Mouse (Mus musculus) lung, postnatal 0 days (tissue): ENCODE data around the gene Pld4. TPM values are rescaled to one million over a fixed set of nuclear protein-coding genes. Genes with fewer than 3 reads are reported as not detected.

Experiments
- ATAC-seq: fragments of 200-750 bp; cut with Nextera tagmentation; 2 replicates; pipeline ENCODE4 v1.8.0; 2017; ENCODE audit warnings: moderate library complexity
- DNase-seq: peaks from one replicate; pipeline ENCODE4 v3.0.0-alpha.2; 2016; ENCODE audit warnings: low spot score
- H3K27ac ChIP-seq: fragments of 300-500 bp; sonication (generic); 2 replicates; pipeline ENCODE4 v1.5.1; 2014; ENCODE audit warnings: antibody characterized with exemption, mild to moderate bottlenecking, low read length, mixed read lengths
- H3K27me3 ChIP-seq: fragments of 300-500 bp; sonication (generic); replicated peaks from 2 replicates; pipeline ENCODE4 v1.6.1; 2014; ENCODE audit warnings: low read length, mixed read lengths; ENCODE audit not compliant: insufficient read depth
- H3K36me3 ChIP-seq: fragments of 300-500 bp; sonication (generic); 2 replicates; pipeline ENCODE4 v1.6.1; 2014; ENCODE audit warnings: low read length, mixed read lengths; ENCODE audit not compliant: insufficient read depth
- H3K4me1 ChIP-seq: fragments of 300-500 bp; sonication (generic); 2 replicates; pipeline ENCODE4 v1.6.1; 2014; ENCODE audit warnings: antibody characterized with exemption, low read depth, low read length, mixed read lengths; ENCODE audit not compliant: insufficient read depth
- H3K4me2 ChIP-seq: fragments of 300-500 bp; sonication (generic); replicated peaks from 2 replicates; pipeline ENCODE4 v1.6.1; 2014; ENCODE audit warnings: low read depth, mild to moderate bottlenecking, low read length, moderate library complexity, mixed read lengths
- H3K4me3 ChIP-seq: fragments of 300-500 bp; sonication (generic); 2 replicates; pipeline ENCODE4 v1.5.1; 2014; ENCODE audit warnings: low read depth, low read length
- H3K9ac ChIP-seq: fragments of 300-500 bp; sonication (generic); replicated peaks from 2 replicates; pipeline ENCODE4 v1.6.1; 2014; ENCODE audit warnings: low read depth, mild to moderate bottlenecking
- H3K9me3 ChIP-seq: fragments of 300-500 bp; sonication (generic); 2 replicates; pipeline ENCODE4 v1.6.1; 2016; ENCODE audit warnings: low read length, mixed read lengths
- CTCF ChIP-seq: IDR thresholded peaks from 2 replicates; pipeline ENCODE4 v1.5.1; 2016; ENCODE audit warnings: antibody characterized with exemption, mild to moderate bottlenecking
- EP300 ChIP-seq: IDR thresholded peaks from 2 replicates; pipeline ENCODE4 v1.6.1; 2016; ENCODE audit warnings: antibody characterized with exemption, mild to moderate bottlenecking, control low read depth
- WGBS: fragments of 180-500 bp; shearing (Covaris S2); extraction: QIAGEN DNeasy Blood & Tissue Kit; methylation state at CpG from one replicate; pipeline ENCODE4 v1.1.7; 2014; 5-methylcytosine and 5-hydroxymethylcytosine counted together
- polyA plus RNA-seq: library from polyadenylated mRNA; unstranded; fragments of >200 nt; fragmentation: Nextera tagmentation; extraction: Ambion mirVana; gene quantifications from 2 replicates; pipeline ENCODE4 v1.2.1, GENCODE M21; 2015

The Pld4 gene
- polyA plus RNA-seq, 1 experiment from 2014 or later = 23.8 TPM

DNA sequence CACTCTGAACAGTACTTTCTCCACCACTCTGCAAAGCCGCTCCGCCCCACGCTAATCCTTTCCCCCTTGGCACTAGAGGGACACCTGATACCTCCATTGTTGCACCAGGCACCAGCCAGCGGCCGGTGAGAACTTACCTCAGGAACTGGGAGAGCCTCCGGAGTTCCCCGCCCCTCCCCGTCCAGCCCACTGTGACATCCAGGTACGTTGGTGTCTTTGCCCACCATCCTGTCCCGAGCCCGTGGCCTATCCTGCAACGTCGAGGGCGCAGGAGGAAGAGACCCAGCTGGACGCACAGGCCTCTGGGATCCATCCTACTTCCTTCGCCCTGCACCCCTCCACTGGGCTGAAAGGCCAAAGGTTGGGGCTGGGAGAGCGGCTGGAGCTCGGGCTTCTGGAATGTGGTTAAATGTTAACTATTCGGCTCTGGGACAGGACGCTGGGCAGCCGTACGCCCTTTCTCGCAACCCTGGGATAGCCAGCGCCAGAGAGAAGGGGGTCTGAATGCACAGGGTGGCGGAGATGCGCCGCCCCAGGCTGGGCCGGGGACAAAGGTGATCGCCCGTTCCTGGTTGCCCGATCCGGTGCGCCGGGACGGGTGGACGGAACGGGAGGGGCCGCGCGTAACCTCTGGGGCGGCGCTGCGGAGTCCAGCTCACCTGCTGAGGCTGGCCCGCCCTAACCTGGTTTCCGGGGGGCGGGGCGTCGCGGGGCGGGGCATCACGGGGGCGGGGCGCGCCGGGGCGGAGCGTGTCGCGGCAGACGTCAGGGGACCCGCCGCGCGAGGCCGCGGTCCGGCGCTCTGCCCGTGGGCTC, 38.8 kb upstream of the Pld4 start:
- 4% methylated on average over 46 of the region's 69 CpGs for WGBS
- Histone ChIP-seq H3K36me3 (no peaks in the 10 kb centered on the region), H3K4me3 (peak overlapping the region; percentile 77)

GRCm38 (mm10) chr12:112722240-112723027, 38.0 kb upstream of the Pld4 start:
- TF ChIP-seq CTCF (no peak), EP300 (no peak)
- Histone ChIP-seq H3K9ac (peak overlapping the region; percentile 75), H3K4me1 (no peaks in the 10 kb centered on the region), H3K9me3 (no peaks in the 10 kb centered on the region), H3K4me2 (peak overlapping the region; percentile 97), H3K27ac (peak overlapping the region; percentile 97), H3K36me3 (no peaks in the 10 kb centered on the region), H3K27me3 (no peaks in the 10 kb centered on the region), H3K4me3 (peak overlapping the region; percentile 77)
- ATAC-seq (peak; percentile 54), DNase-seq (peak; percentile 80)
- WGBS = 2% methylated on average over 37 of the region's 75 CpGs

More for the DNA sequence above, 38.8 kb upstream of the Pld4 start:
- DNase-seq (peak; percentile 94), ATAC-seq (peak; percentile 81)
- peak overlapping the region; percentile 75 for H3K9ac ChIP-seq
- peak overlapping the region; percentile 97 for H3K27ac ChIP-seq
- no peaks in the 10 kb centered on the region for H3K9me3 ChIP-seq
- no peaks in the 10 kb centered on the region for H3K27me3 ChIP-seq
- peak overlapping the region; percentile 97 for H3K4me2 ChIP-seq
- no peaks in the 10 kb centered on the region for H3K4me1 ChIP-seq
- TF ChIP-seq CTCF (peak; percentile 37), EP300 (no peak)

DNA sequence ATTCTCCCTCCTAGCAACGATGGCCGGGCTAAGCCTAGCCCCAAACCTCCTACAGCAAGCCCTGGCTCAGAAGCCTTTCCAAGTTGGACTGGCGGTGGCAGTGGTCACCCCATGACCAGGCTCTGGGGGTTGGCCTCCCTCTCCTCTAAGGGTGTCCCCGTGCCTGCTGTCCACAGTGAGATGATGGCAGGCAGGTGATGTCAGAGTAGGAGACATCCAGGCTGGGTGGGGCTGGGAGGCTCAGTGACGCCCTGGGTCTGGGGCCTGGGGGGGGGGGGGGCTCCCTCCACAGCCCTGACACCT, 37.5 kb upstream of the Pld4 start:
- ATAC-seq = no peak
- H3K9ac ChIP-seq = peak overlapping the region; percentile 75
- H3K27me3 ChIP-seq = no peaks in the 10 kb centered on the region
- H3K27ac ChIP-seq = peak overlapping the region; percentile 97
- H3K4me1 ChIP-seq = no peaks in the 10 kb centered on the region
- no peaks in the 10 kb centered on the region for H3K36me3 ChIP-seq
- WGBS = 5% methylated on average over 4 of the region's 5 CpGs
- no peak for TF ChIP-seq EP300
- no peak for TF ChIP-seq CTCF
- no peaks in the 10 kb centered on the region for H3K9me3 ChIP-seq
- peak overlapping the region; percentile 77 for H3K4me3 ChIP-seq
- no peak for DNase-seq
- H3K4me2 ChIP-seq = peak overlapping the region; percentile 97

DNA sequence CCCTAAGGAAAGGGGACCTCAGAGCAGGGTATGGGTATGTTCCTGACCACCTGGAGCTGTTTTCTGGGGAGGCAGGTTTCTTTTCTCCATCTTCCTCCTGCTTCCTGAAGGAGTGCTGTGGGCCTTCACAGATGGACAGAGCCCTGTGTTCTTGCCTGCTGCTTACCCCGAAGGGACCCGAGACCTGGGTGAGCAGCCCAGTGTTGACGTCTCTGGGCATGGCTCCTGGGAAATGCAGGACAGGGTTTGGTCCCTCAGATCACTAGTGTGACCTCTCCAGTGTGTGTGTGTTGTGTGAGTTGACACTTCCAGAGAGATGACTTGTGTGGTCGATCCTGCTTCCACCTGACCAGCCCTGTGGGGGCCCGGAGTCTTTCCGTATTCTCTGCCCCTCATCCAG, 37.0 kb upstream of the Pld4 start:
- Histone ChIP-seq H3K27me3 (no peaks in the 10 kb centered on the region), H3K4me1 (no peaks in the 10 kb centered on the region), H3K36me3 (no peaks in the 10 kb centered on the region), H3K9ac (no peak overlapping the region), H3K4me3 (peak overlapping the region; percentile 77; the same call in 1 of the 2 replicates), H3K27ac (peak overlapping the region; percentile 35; the same call in 1 of the 2 replicates), H3K4me2 (peak overlapping the region; percentile 97; the same call in 1 of the 2 replicates), H3K9me3 (no peaks in the 10 kb centered on the region)
- DNase-seq (no peak), ATAC-seq (no peak)
- 73% methylated on average over 6 of the region's 6 CpGs for WGBS
- TF ChIP-seq CTCF = no peak
- TF ChIP-seq EP300 = no peak

DNA sequence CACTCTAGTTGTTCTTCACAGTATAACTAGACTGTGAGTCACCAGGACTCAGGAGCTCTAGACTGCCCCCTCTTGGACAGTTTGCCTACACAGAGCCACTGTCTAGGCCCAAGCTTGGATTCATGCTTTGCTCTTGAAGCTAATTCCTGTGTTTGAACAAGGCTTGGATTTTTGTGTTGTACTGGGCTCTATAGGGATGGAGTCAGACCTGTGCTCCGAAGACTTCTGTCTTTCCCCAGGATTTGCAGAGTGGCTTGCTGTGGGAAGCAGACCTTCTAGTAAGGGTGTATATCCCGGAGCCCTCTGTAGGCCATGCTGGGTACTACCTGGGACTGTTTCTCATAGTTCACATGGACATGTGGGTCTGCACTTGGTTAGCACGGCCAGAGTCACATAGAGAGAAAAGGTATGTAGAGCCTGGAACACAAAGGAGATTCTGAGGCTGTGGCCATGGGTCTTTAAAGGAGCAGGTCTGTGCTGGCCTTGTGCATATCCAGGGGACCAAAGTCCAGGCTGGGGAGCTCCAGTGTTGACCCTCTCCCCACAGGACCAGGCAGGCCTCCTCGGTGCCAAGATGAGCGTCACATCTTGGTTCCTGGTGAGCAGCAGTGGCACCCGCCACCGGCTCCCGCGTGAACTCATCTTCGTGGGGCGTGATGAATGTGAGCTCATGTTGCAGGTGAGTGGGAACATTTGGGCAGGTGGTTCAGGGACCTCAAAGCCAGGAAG, 36.2 kb upstream of the Pld4 start:
- H3K4me3 ChIP-seq = no peak overlapping the region
- 65% methylated on average over 11 of the region's 11 CpGs for WGBS
- 0 out of 2 replicates have a peak overlapping the region, but pooled peaks have one; percentile 35 for H3K27ac ChIP-seq
- ATAC-seq = no peak
- no peaks in the 10 kb centered on the region for H3K27me3 ChIP-seq
- peaks cover 4% of the 10 kb centered on the region; the same call in 1 of the 2 replicates for H3K4me1 ChIP-seq
- no peaks in the 10 kb centered on the region for H3K9me3 ChIP-seq
- no peaks in the 10 kb centered on the region for H3K36me3 ChIP-seq
- no peak for TF ChIP-seq EP300
- TF ChIP-seq CTCF = peak; percentile 72
- no peak overlapping the region for H3K4me2 ChIP-seq
- no peak overlapping the region for H3K9ac ChIP-seq
- peak; percentile 80 for DNase-seq

DNA sequence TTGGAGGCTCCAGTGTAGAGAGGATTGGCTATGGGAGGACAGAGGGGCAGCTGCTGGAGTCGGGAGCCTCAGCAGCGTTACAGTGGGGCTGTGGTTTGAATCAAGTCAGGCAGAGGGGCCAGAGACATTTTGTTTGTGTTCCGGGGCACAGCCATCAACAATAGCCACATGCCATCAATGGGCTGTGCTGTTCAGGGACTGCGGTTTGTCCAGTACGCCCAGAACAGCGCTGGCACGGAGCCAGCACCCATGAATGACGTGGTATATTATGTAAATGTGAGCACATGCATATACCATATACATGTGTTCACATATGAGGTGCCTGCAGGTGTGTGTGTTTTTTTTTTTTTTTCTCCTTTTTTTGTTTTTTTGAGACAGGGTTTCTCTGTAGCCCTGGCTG, 32.7 kb upstream of the Pld4 start:
- Histone ChIP-seq H3K4me3 (no peak overlapping the region), H3K4me1 (peaks cover 4% of the 10 kb centered on the region; the same call in 1 of the 2 replicates), H3K4me2 (no peak overlapping the region), H3K27ac (no peak overlapping the region), H3K36me3 (no peaks in the 10 kb centered on the region), H3K27me3 (no peaks in the 10 kb centered on the region), H3K9me3 (no peaks in the 10 kb centered on the region), H3K9ac (no peak overlapping the region)
- ATAC-seq = no peak
- TF ChIP-seq EP300 (no peak), CTCF (no peak)
- DNase-seq = no peak
- WGBS = 66% methylated on average over 8 of the region's 8 CpGs
